In genomic region chr11:73176186-73176585, GRCm38 (mm10) we compare ENCODE assay signal across 8 mouse cellular contexts. TPM values are rescaled to one million over a fixed set of nuclear protein-coding genes. Genes with fewer than 3 reads are reported as not detected.
DNase-seq lines count a peak whose midpoint lies in the region; ATAC-seq and TF ChIP-seq lines count a peak whose summit lies in the region.

No protein-coding gene starts in this region.

- peaks cover 42% of the 10 kb centered on the region for H3K36me3 ChIP-seq in heart, embryonic 10.5 days
- H3K36me3 ChIP-seq in C2C12 (ENCODE audit: control insufficient read depth, insufficient read depth): peaks cover 45% of the 10 kb centered on the region
- peaks cover 44% of the 10 kb centered on the region for H3K36me3 ChIP-seq in forebrain, embryonic 10.5 days (replicated peaks)
- H3K36me3 ChIP-seq in liver, embryonic 13.5 days: peaks cover 37% of the 10 kb centered on the region

- peak overlapping the region; percentile 100 for H3ac ChIP-seq in C2C12 (ENCODE audit: control insufficient read depth, insufficient read length, low read depth)

- H3K4me2 ChIP-seq in liver, embryonic 13.5 days: peak overlapping the region; percentile 97

- H3K27ac ChIP-seq in heart, embryonic 10.5 days: peak overlapping the region; percentile 97
- peak overlapping the region; percentile 91 for H3K27ac ChIP-seq in forebrain, embryonic 10.5 days
- peak overlapping the region; percentile 79 for H3K27ac ChIP-seq in liver, embryonic 13.5 days

- H3K79me2 ChIP-seq in C2C12 (ENCODE audit: control insufficient read depth, insufficient read depth): peaks cover 98% of the 10 kb centered on the region

- no peaks in the 10 kb centered on the region for H3K9me3 ChIP-seq in heart, embryonic 10.5 days
- no peaks in the 10 kb centered on the region for H3K9me3 ChIP-seq in forebrain, embryonic 10.5 days
- no peaks in the 10 kb centered on the region for H3K9me3 ChIP-seq in liver, embryonic 13.5 days (replicated peaks)

- DNase-seq in heart, embryonic 10.5 days (ENCODE audit: low spot score): no peak
- DNase-seq in heart, adult 8-10 months (ENCODE audit: low spot score): no peak
- DNase-seq in forebrain, embryonic 10.5 days (ENCODE audit: extremely low spot score, low spot score): no peak
- DNase-seq in liver, embryonic 13.5 days: no peak
- no peak for DNase-seq in cerebellum, postnatal 25 days
- DNase-seq in cerebellum, adult 11-12 months: no peak
- DNase-seq in left cerebral cortex, postnatal 4 days: no peak

- no peak for TF ChIP-seq CTCF in C2C12 (IDR thresholded peaks at IDR 0.05; ENCODE audit: control insufficient read depth, insufficient read depth, insufficient read length)

- peaks cover 35% of the 10 kb centered on the region for H3K4me1 ChIP-seq in heart, embryonic 10.5 days
- H3K4me1 ChIP-seq in forebrain, embryonic 10.5 days: peaks cover 28% of the 10 kb centered on the region
- peaks cover 56% of the 10 kb centered on the region for H3K4me1 ChIP-seq in liver, embryonic 13.5 days (replicated peaks)

- no peak for ATAC-seq in liver, embryonic 13.5 days (ENCODE audit: low read depth)

- H3K79me3 ChIP-seq in C2C12 (ENCODE audit: low read depth): peaks cover 76% of the 10 kb centered on the region

- H3K27me3 ChIP-seq in heart, embryonic 10.5 days (ENCODE audit: insufficient read depth, poor library complexity, severe bottlenecking): no peaks in the 10 kb centered on the region
- no peaks in the 10 kb centered on the region for H3K27me3 ChIP-seq in C2C12 (ENCODE audit: control insufficient read depth, insufficient read depth, insufficient read length)
- no peaks in the 10 kb centered on the region for H3K27me3 ChIP-seq in forebrain, embryonic 10.5 days (ENCODE audit: poor library complexity, severe bottlenecking)
- H3K27me3 ChIP-seq in liver, embryonic 13.5 days: no peaks in the 10 kb centered on the region

- H3K4me3 ChIP-seq in heart, embryonic 10.5 days: peak overlapping the region; percentile 97
- H3K4me3 ChIP-seq in C2C12 (ENCODE audit: insufficient read depth, poor library complexity, severe bottlenecking): peak overlapping the region; percentile 99
- peak overlapping the region; percentile 73 for H3K4me3 ChIP-seq in forebrain, embryonic 10.5 days
- H3K4me3 ChIP-seq in liver, embryonic 13.5 days (replicated peaks): peak overlapping the region; percentile 96

- 2% methylated on average over 15 of the region's 15 CpGs for WGBS in heart, embryonic 10.5 days
- 1% methylated on average over 15 of the region's 15 CpGs for WGBS in forebrain, embryonic 10.5 days
- 0% methylated on average over 15 of the region's 15 CpGs for WGBS in liver, embryonic 13.5 days (ENCODE audit: insufficient replicate concordance)

- intact Hi-C loops in left cerebral cortex, postnatal 4 days (cut with DNase I): no loop called here

- peak overlapping the region; percentile 96 for H3K9ac ChIP-seq in liver, embryonic 13.5 days

TF ChIP-seq in C2C12, 6 proteins besides CTCF, POLR2A, EP300 and RAD21:
- TF ChIP-seq MAX (IDR thresholded peaks at IDR 0.05) (peak; percentile 8), USF1 (IDR thresholded peaks at IDR 0.05; ENCODE audit: low read depth) (no peak)

RNA-seq across cellular contexts. Expression of gene Emc6, which starts 0.7 kb away (rescaled TPM):
- polyA plus RNA-seq in heart, embryonic 10.5 days (2016; fragmentation: Nextera tagmentation; extraction: Ambion mirVana): 107 and 126 TPM in 2 replicates
- total RNA-seq in heart, adult 8-10 months (2022): 10 to 100 TPM; 80.9 to 93.8 (median 89.9) TPM
- polyA plus RNA-seq in C2C12 (2012; fragmentation: generic; extraction: Trizol): 71.6 TPM
- 135 and 138 TPM in 2 replicates for polyA plus RNA-seq in forebrain, embryonic 10.5 days (2016; fragmentation: Nextera tagmentation; extraction: Ambion mirVana)
- polyA plus RNA-seq in liver, embryonic 13.5 days (2015; fragmentation: Nextera tagmentation; extraction: Ambion mirVana): 97.4 and 98.5 TPM in 2 replicates
- 10 to 100 TPM; 59.8 to 64.3 TPM for total RNA-seq in left cerebral cortex, postnatal 4 days (2021)

RNA-seq across cellular contexts. Expression of gene Tax1bp3, which starts 0.7 kb away (rescaled TPM):
- 249 and 253 TPM in 2 replicates for polyA plus RNA-seq in heart, embryonic 10.5 days (2016; fragmentation: Nextera tagmentation; extraction: Ambion mirVana)
- 10 to 100 TPM; 36.7 to 52.6 (median 46.8) TPM for total RNA-seq in heart, adult 8-10 months (2022)
- polyA plus RNA-seq in C2C12 (2012; fragmentation: generic; extraction: Trizol): 159 TPM
- polyA plus RNA-seq in forebrain, embryonic 10.5 days (2016; fragmentation: Nextera tagmentation; extraction: Ambion mirVana): 143 TPM in 2 replicates
- 32.1 and 34.8 TPM in 2 replicates for polyA plus RNA-seq in liver, embryonic 13.5 days (2015; fragmentation: Nextera tagmentation; extraction: Ambion mirVana)
- 10 to 100 TPM; 42.2 to 42.5 TPM for total RNA-seq in left cerebral cortex, postnatal 4 days (2021)

RNA-seq across cellular contexts. Expression of gene P2rx5, which starts 16.0 kb away (rescaled TPM):
- polyA plus RNA-seq in heart, embryonic 10.5 days (2016; fragmentation: Nextera tagmentation; extraction: Ambion mirVana): 0.41 and 0.97 TPM in 2 replicates
- total RNA-seq in heart, adult 8-10 months (2022): 10 to 100 TPM; 14.2 to 19.7 (median 16.6) TPM
- polyA plus RNA-seq in C2C12 (2012; fragmentation: generic; extraction: Trizol): 1.0 TPM
- 0.10 and 0.24 TPM in 2 replicates for polyA plus RNA-seq in forebrain, embryonic 10.5 days (2016; fragmentation: Nextera tagmentation; extraction: Ambion mirVana)
- polyA plus RNA-seq in liver, embryonic 13.5 days (2015; fragmentation: Nextera tagmentation; extraction: Ambion mirVana): 0.19 and 0.20 TPM in 2 replicates
- 1 to 10 TPM in 1 of 2 experiments, under 1 TPM in 1; 0.72 to 1.0 TPM for total RNA-seq in left cerebral cortex, postnatal 4 days (2021)

RNA-seq across cellular contexts. Expression of gene Ctns, which starts 22.7 kb away (rescaled TPM):
- polyA plus RNA-seq in heart, embryonic 10.5 days (2016; fragmentation: Nextera tagmentation; extraction: Ambion mirVana): 11.9 and 14.0 TPM in 2 replicates
- total RNA-seq in heart, adult 8-10 months (2022): 1 to 10 TPM; 7.5 to 10.0 (median 9.6) TPM
- polyA plus RNA-seq in C2C12 (2012; fragmentation: generic; extraction: Trizol): 4.2 TPM
- 14.8 and 16.1 TPM in 2 replicates for polyA plus RNA-seq in forebrain, embryonic 10.5 days (2016; fragmentation: Nextera tagmentation; extraction: Ambion mirVana)
- 6.2 and 7.6 TPM in 2 replicates for polyA plus RNA-seq in liver, embryonic 13.5 days (2015; fragmentation: Nextera tagmentation; extraction: Ambion mirVana)
- 10 to 100 TPM; 17.7 to 21.1 TPM for total RNA-seq in left cerebral cortex, postnatal 4 days (2021)

RNA-seq across cellular contexts. Expression of gene Shpk, which starts 23.1 kb away (rescaled TPM):
- 0.54 and 0.62 TPM in 2 replicates for polyA plus RNA-seq in heart, embryonic 10.5 days (2016; fragmentation: Nextera tagmentation; extraction: Ambion mirVana)
- 1 to 10 TPM in 3 of 4 experiments, under 1 TPM in 1; 0.68 to 1.7 (median 1.4) TPM for total RNA-seq in heart, adult 8-10 months (2022)
- 0.28 TPM for polyA plus RNA-seq in C2C12 (2012; fragmentation: generic; extraction: Trizol)
- polyA plus RNA-seq in forebrain, embryonic 10.5 days (2016; fragmentation: Nextera tagmentation; extraction: Ambion mirVana): 0.69 and 0.81 TPM in 2 replicates
- polyA plus RNA-seq in liver, embryonic 13.5 days (2015; fragmentation: Nextera tagmentation; extraction: Ambion mirVana): 2.2 TPM in 2 replicates
- total RNA-seq in left cerebral cortex, postnatal 4 days (2021): 1 to 10 TPM; 1.1 to 1.2 TPM
